Comparison of ENCODE assay signal across 21 mouse cellular contexts in genomic region chr6:7594445-7594844, GRCm38 (mm10). TPM values are rescaled to one million over a fixed set of nuclear protein-coding genes. Genes with fewer than 3 reads are reported as not detected.
"Had no signal": no experiment of that assay in that cellular context is flagged by ENCODE, and none has a peak within 500 bp of the region (broad histone marks: within the 10 kb centered on the region; RNA-seq: fewer than 3 reads in every experiment).

No protein-coding gene starts in this region.

- H3K4me1 ChIP-seq: liver, embryonic 15.5 days; lung, embryonic 15.5 days; midbrain, embryonic 10.5 days; midbrain, embryonic 12.5 days; neural tube, embryonic 12.5 days; stomach, embryonic 15.5 days had no signal

- H3K27me3 ChIP-seq: liver, embryonic 15.5 days; lung, embryonic 15.5 days; midbrain, embryonic 12.5 days; neural tube, embryonic 12.5 days; stomach, embryonic 15.5 days had no signal

- H3K4me3 ChIP-seq: liver, embryonic 15.5 days; lung, embryonic 15.5 days; midbrain, embryonic 10.5 days; midbrain, embryonic 12.5 days; neural tube, embryonic 12.5 days; stomach, embryonic 15.5 days had no signal

- H3K36me3 ChIP-seq: liver, embryonic 15.5 days; lung, embryonic 15.5 days; midbrain, embryonic 10.5 days; midbrain, embryonic 12.5 days; neural tube, embryonic 12.5 days; stomach, embryonic 15.5 days had no signal

- ATAC-seq: liver, postnatal 0 days; lung, postnatal 0 days; midbrain, embryonic 16.5 days had no signal

- H3K27ac ChIP-seq: liver, embryonic 15.5 days; lung, embryonic 15.5 days; midbrain, embryonic 10.5 days; midbrain, embryonic 12.5 days; neural tube, embryonic 12.5 days; stomach, embryonic 15.5 days had no signal

- H3K9me3 ChIP-seq: liver, embryonic 15.5 days; lung, embryonic 15.5 days; midbrain, embryonic 10.5 days; midbrain, embryonic 12.5 days; neural tube, embryonic 12.5 days; stomach, embryonic 15.5 days had no signal

- H3K9ac ChIP-seq: liver, embryonic 15.5 days; liver, postnatal 0 days; lung, embryonic 15.5 days; midbrain, embryonic 12.5 days; neural tube, embryonic 12.5 days; stomach, embryonic 15.5 days had no signal

- H3K4me2 ChIP-seq: liver, embryonic 15.5 days; lung, embryonic 15.5 days; midbrain, embryonic 12.5 days; neural tube, embryonic 12.5 days; stomach, embryonic 15.5 days had no signal

- DNase-seq: liver, postnatal 0 days; lung, adult 2 months; lung, postnatal 14 days; lung, postnatal 36 days; midbrain, embryonic 14.5 days; right cerebral cortex, postnatal 14 days; thymus, adult 18-20 months; thymus, postnatal 14 days; thymus, postnatal 36 days had no signal

RNA-seq across cellular contexts. Expression of gene Tac1, which starts 39.8 kb away (rescaled TPM):
- total RNA-seq: megakaryocyte, adult 5-6 weeks; megakaryocyte-erythroid progenitor cell, adult 5-6 weeks; neutrophil, adult 5-6 weeks had no signal
- polyA plus RNA-seq: liver, embryonic 15.5 days; liver, postnatal 0 days; lung, adult 2 months; spleen, adult 2 months had no signal
